Comparison of ENCODE assay signal across 8 mouse cellular contexts in genomic region chr6:90507443-90507842, GRCm38 (mm10). TPM values are rescaled to one million over a fixed set of nuclear protein-coding genes. Genes with fewer than 3 reads are reported as not detected.
DNase-seq lines count a peak whose midpoint lies in the region; ATAC-seq and TF ChIP-seq lines count a peak whose summit lies in the region.

No protein-coding gene starts in this region.

- H3K4me2 ChIP-seq in forebrain, embryonic 12.5 days = no peak overlapping the region
- no peak overlapping the region for H3K4me2 ChIP-seq in kidney, embryonic 15.5 days

- H3K27me3 ChIP-seq in forebrain, embryonic 10.5 days (ENCODE audit: poor library complexity, severe bottlenecking) = no peaks in the 10 kb centered on the region
- no peaks in the 10 kb centered on the region for H3K27me3 ChIP-seq in forebrain, embryonic 12.5 days
- H3K27me3 ChIP-seq in kidney, embryonic 15.5 days = no peaks in the 10 kb centered on the region
- no peaks in the 10 kb centered on the region for H3K27me3 ChIP-seq in testis, adult 2 months (ENCODE audit: control insufficient read depth, insufficient read depth, low read length)

- H3K36me3 ChIP-seq in forebrain, embryonic 10.5 days (replicated peaks) = no peaks in the 10 kb centered on the region
- no peaks in the 10 kb centered on the region for H3K36me3 ChIP-seq in forebrain, embryonic 12.5 days (replicated peaks)
- no peaks in the 10 kb centered on the region for H3K36me3 ChIP-seq in kidney, embryonic 15.5 days
- no peaks in the 10 kb centered on the region for H3K36me3 ChIP-seq in testis, adult 2 months (ENCODE audit: control insufficient read depth, insufficient read depth, low read length)

- no peak for DNase-seq in forebrain, embryonic 10.5 days (ENCODE audit: extremely low spot score, low spot score)
- DNase-seq in kidney, adult 18-20 months = no peak
- no peak for DNase-seq in testis, postnatal 10 days (ENCODE audit: low spot score)
- no peak for DNase-seq in cerebellum, adult 18-20 months

- no peak overlapping the region for H3K4me3 ChIP-seq in forebrain, embryonic 10.5 days
- H3K4me3 ChIP-seq in forebrain, embryonic 12.5 days (replicated peaks) = no peak overlapping the region
- H3K4me3 ChIP-seq in kidney, embryonic 15.5 days (replicated peaks) = no peak overlapping the region
- H3K4me3 ChIP-seq in testis, adult 2 months (ENCODE audit: control insufficient read depth, low read depth, low read length) = no peak overlapping the region

- TF ChIP-seq POLR2A in testis, adult 2 months (IDR thresholded peaks at IDR 0.05; ENCODE audit: control insufficient read depth, low read depth, low read length) = no peak

- peak overlapping the region; percentile 73 for H3K27ac ChIP-seq in forebrain, embryonic 10.5 days
- no peak overlapping the region for H3K27ac ChIP-seq in forebrain, embryonic 12.5 days
- H3K27ac ChIP-seq in kidney, embryonic 15.5 days = peak overlapping the region; percentile 77
- peak overlapping the region; percentile 62; the same call in 1 of the 2 replicates for H3K27ac ChIP-seq in testis, adult 2 months (ENCODE audit: control insufficient read depth, insufficient read depth, low read depth, low read length)

- no peak overlapping the region for H3K9ac ChIP-seq in forebrain, embryonic 12.5 days
- H3K9ac ChIP-seq in kidney, embryonic 15.5 days = no peak overlapping the region

- TF ChIP-seq CTCF in testis, adult 2 months (IDR thresholded peaks at IDR 0.05; ENCODE audit: control insufficient read depth, insufficient read depth, insufficient replicate concordance, low read depth, low read length) = no peak

- H3K4me1 ChIP-seq in forebrain, embryonic 10.5 days = peaks cover 27% of the 10 kb centered on the region
- H3K4me1 ChIP-seq in forebrain, embryonic 12.5 days = peaks cover 12% of the 10 kb centered on the region
- peaks cover 39% of the 10 kb centered on the region for H3K4me1 ChIP-seq in kidney, embryonic 15.5 days
- H3K4me1 ChIP-seq in testis, adult 2 months (ENCODE audit: control insufficient read depth, insufficient read depth, low read length) = peaks cover 6% of the 10 kb centered on the region

- ATAC-seq in forebrain, embryonic 12.5 days (ENCODE audit: low FRiP score) = no peak
- no peak for ATAC-seq in kidney, embryonic 15.5 days (replicated peaks; ENCODE audit: low FRiP score)
- no peak for ATAC-seq in inflammation-experienced regulatory T-cells, adult 6 months

- no peaks in the 10 kb centered on the region for H3K9me3 ChIP-seq in forebrain, embryonic 10.5 days
- no peaks in the 10 kb centered on the region for H3K9me3 ChIP-seq in forebrain, embryonic 12.5 days
- H3K9me3 ChIP-seq in kidney, embryonic 15.5 days (replicated peaks) = no peaks in the 10 kb centered on the region

RNA-seq across cellular contexts. Expression of gene Aldh1l1, which starts 21.2 kb away (rescaled TPM):
- polyA plus RNA-seq in forebrain, embryonic 10.5 days (2016; fragmentation: Nextera tagmentation; extraction: Ambion mirVana) = 1.7 and 2.1 TPM in 2 replicates
- 2.0 TPM in 2 replicates for polyA plus RNA-seq in forebrain, embryonic 12.5 days (2016; fragmentation: Nextera tagmentation; extraction: Ambion mirVana)
- 11.2 and 13.8 TPM in 2 replicates for polyA plus RNA-seq in kidney, embryonic 15.5 days (2015; fragmentation: Nextera tagmentation; extraction: Ambion mirVana)
- 7.2 and 9.6 TPM in 2 replicates for polyA plus RNA-seq in testis, adult 2 months (2012; rRNA removed)
- under 1 TPM in 2 of 3 experiments, not detected in 1; 0.34 to 0.77 TPM for polyA plus RNA-seq in inflammation-experienced regulatory T-cells, adult 6 months (2017; shearing (Covaris generic))

RNA-seq across cellular contexts. Expression of gene Klf15, which starts 45.1 kb away (rescaled TPM):
- polyA plus RNA-seq in forebrain, embryonic 10.5 days (2016; fragmentation: Nextera tagmentation; extraction: Ambion mirVana) = 5.5 and 5.6 TPM in 2 replicates
- polyA plus RNA-seq in forebrain, embryonic 12.5 days (2016; fragmentation: Nextera tagmentation; extraction: Ambion mirVana) = 3.8 and 4.3 TPM in 2 replicates
- 11.7 and 12.6 TPM in 2 replicates for polyA plus RNA-seq in kidney, embryonic 15.5 days (2015; fragmentation: Nextera tagmentation; extraction: Ambion mirVana)
- 7.6 and 7.7 TPM in 2 replicates for polyA plus RNA-seq in testis, adult 2 months (2012; rRNA removed)
- not detected for polyA plus RNA-seq in inflammation-experienced regulatory T-cells, adult 6 months (2017; shearing (Covaris generic))
